Mouse (Mus musculus): ENCODE measurements around the gene Ets1. TPM values are rescaled to one million over a fixed set of nuclear protein-coding genes. Genes with fewer than 3 reads are reported as not detected.

The Ets1 gene
- total RNA-seq, 1 experiment from 2014 or later, result 291 TPM

DNA sequence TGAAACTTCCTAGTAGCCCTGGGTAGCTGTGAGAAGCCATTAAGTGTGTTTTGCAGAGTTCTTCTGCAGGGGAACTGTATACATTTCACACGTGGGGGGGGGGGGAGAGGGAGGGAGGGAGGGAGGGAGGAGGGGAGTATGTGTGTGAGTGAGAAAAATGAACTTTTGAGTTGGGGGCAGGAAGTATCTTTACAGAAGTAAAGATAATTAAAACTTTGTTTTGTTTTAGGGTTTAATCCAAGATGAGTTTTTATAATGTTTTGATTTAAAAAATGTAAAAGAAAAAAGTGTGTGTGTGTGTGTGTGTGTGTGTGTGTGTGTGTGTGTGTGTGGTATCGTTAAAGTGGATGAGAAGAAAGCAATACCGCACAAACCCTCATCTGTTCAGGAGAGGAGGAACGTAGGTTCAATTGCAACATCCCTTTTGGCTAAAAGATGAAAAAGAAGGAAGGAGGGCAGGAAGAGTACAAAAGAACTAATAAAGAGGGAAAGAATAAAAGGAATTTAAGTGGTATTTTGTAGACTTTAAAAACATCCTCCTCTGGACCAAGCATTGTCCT is 66.9 kb downstream of the Ets1 start:
- no peak for ATAC-seq (replicated peaks; ENCODE audit: insufficient number of reproducible peaks, low FRiP score, low TSS enrichment, poor library complexity, severe bottlenecking)

DNA sequence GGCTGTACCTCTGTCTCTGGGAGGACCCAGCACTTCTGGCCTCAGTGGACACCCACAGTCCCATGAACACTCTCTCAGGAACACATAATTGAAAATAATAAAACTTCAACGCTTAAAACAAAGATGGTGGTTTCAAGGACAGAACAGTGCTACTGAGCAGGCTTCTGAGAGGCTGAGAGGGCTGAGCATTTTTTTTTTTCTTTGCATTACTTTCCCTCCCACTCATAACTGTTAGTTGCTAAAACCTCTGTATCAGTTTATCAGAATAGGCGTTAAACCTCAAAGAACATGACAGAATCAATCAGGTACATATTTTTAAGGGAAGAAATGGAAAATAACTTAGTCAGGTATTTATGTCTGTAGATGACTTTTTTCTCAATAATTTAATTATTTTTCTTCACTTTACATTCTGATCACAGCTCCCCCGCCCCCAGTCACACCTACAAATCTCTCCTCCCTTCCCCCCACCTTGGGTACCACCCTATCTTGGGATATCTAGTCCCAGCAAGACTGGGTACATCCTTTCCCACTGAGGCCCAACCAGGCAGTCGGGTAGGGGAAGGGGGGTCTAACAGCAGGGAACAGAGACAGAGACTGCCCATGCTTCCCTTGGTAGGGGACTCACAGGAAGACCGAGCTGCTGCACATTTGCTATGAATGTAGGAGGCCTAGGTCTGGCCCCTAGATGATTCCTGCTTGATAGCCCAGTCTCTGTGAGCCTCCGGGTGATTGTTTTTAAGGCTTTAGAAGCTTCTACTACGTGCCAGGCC is 68.1 kb downstream of the Ets1 start:
- ATAC-seq (replicated peaks; ENCODE audit: insufficient number of reproducible peaks, low FRiP score, low TSS enrichment, poor library complexity, severe bottlenecking), result no peak

DNA sequence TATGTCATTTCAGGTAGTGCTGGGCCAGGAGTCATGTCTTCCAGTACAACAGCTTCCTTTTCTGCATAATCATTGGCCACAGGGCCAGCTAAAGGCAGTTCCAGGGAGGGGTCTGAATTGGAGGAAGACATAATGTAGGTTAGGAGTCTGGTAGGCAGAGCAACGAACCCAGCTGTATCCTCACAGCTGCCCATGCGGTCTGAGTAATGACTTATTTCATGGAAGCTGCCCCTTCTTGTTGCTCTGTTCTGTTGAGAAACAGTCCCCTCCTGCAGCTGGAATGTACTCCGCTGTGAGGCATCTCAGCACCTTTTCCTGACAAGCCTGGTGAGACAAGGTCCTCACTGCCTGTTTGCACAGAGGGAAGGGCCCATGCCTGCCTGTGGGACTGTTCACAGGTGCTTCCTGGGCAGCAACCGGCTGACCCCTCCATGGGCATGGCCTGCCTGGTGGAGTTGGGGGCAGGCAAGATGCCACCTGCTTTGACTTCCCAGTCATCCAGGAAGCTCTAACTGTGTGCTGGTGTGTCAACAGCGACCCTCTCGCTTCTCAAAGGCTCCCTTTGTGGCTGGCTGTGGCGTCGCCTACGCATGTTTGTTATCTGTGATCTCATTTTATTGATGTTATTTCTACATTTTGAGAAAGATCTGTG is 69.9 kb downstream of the Ets1 start:
- 0 out of 2 replicates have a peak, but pooled peaks have one; percentile 16 for ATAC-seq (replicated peaks; ENCODE audit: insufficient number of reproducible peaks, low FRiP score, low TSS enrichment, poor library complexity, severe bottlenecking)

DNA sequence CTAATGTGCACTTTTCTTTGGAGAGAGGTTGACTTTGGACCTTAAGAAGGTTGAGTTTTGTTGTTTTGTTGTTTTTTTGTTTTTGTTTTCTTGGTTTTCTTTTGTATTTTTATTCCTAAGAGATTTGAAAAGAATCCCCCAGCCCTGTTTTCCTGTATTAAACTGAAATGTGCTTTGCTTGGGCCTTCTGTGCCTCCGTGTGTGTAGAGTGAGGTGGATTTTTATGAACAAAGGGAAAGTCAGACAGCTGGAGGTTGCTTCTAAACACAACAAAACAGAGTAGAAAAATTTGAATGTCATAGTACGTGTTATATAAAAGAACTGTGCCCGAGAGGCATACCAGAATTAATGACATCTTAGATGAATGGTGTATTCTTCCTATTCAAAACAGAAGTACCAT is 71.4 kb downstream of the Ets1 start:
- no peak for ATAC-seq (replicated peaks; ENCODE audit: insufficient number of reproducible peaks, low FRiP score, low TSS enrichment, poor library complexity, severe bottlenecking)

DNA sequence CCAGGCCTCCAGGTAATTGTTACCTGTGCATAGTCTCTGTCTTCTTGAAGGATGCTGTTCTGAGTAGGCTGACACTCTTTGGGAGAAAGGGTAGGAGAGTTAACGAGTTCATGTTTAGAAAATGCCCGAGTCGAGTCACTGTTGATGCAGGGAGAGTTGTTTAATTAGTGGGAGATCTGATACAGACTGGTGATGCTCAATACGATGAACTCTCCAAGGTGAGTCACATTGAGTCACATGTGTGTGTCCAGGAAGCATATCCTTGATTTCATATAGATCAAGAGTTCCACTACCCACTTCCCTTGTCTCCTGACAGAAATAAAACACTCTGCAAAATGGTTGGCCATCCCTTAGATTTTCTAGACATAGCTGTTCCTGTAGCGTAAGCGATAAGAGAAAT is 72.5 kb downstream of the Ets1 start:
- no peak for ATAC-seq (replicated peaks; ENCODE audit: insufficient number of reproducible peaks, low FRiP score, low TSS enrichment, poor library complexity, severe bottlenecking)

DNA sequence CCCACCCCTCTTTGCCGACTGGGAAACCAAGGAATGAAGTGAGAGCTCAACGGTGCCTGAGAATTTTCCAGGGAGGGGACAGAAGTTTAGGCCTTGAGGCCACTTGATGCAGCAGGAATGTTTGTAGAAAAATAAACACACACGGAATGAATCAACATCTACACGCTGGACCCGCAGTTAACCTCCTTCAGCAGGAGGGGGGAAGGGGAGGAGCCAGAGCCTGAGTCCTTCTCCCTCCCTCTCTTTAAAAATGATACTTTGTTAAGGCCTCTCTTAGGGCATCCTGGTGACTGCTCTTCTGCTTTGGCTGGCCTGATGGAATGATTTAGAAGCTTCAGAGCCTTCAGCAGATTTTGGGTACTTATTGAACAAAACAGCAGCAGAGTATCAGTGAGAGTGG is 73.3 kb downstream of the Ets1 start:
- ATAC-seq (replicated peaks; ENCODE audit: insufficient number of reproducible peaks, low FRiP score, low TSS enrichment, poor library complexity, severe bottlenecking), result no peak

DNA sequence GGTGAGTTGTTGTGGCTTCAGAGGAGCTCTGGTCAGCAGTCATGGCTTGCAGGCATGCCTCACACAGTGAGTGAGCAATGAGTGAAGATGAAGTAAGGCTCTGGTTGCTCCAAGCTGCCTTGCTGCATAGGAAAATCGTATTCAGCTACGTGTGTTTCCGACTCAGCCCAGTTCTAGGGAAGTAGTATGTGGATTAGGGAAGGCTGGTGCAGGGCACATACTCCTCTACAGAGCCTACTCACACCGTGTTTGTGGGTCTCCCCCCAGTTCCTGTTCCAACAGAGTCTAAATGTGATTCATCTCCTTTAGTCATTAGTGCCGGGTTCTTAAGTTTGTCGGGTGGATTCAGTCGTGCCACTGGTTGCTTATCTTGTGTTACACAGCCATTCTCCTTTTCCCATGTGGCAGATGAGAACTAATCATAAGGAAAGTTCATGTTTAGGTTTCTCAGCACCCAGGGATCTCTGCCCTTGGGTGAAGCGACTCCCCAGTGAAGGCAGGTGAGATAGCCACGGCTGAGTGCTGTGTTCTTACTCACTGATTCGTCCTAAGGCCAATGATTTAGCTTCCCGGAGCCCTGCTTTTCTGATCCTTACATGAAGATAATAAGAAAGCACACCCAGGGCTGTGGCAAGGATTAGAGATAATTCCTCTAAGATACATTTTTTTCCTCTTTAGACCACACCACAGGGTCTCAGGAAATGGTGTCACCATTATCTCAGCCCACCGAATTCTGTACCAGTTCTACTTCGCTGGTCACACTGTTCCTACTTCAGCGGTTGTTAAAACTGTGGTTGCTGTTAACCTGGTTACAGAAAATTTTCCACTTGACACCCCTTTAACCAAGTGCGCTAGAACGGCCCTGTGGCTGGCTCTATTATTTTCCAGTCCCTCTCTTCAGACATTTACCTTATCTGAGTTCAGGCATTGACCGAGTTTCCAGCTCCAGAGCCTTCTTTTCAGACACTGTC is 74.0 kb downstream of the Ets1 start:
- ATAC-seq (replicated peaks; ENCODE audit: insufficient number of reproducible peaks, low FRiP score, low TSS enrichment, poor library complexity, severe bottlenecking), result peak; percentile 32

DNA sequence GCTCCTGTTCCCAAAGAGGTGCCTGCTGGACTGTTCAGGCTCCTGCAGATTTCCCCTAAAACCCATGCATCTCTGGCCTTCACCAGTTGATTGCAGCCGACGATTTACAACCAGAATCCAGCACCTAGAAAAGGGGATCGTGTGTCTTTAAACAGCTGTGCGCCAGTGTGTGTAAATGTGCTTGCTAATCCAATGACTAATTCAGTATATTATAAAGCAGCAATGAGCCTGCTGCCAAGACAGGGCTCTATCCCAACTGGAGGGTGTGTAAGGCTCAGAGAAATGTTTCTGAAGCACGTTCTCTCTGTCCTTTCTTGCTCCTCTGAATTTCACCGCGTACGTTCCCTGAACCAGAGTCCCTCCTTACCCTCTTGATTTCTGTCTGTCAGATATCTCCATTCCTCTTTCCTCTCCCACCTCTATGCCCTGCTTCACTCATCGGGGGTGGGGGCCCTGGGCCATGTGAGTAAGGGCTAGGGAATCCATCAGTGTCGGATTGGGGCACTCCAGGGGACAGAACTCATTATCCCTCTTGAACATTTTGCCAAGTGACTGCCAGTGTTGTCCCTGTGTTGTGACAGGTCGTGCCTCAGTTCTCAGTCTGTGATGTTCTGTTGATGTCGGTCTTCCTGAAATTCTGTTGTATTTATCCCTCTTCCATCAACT is 75.1 kb downstream of the Ets1 start:
- no peak for ATAC-seq (replicated peaks; ENCODE audit: insufficient number of reproducible peaks, low FRiP score, low TSS enrichment, poor library complexity, severe bottlenecking)

DNA sequence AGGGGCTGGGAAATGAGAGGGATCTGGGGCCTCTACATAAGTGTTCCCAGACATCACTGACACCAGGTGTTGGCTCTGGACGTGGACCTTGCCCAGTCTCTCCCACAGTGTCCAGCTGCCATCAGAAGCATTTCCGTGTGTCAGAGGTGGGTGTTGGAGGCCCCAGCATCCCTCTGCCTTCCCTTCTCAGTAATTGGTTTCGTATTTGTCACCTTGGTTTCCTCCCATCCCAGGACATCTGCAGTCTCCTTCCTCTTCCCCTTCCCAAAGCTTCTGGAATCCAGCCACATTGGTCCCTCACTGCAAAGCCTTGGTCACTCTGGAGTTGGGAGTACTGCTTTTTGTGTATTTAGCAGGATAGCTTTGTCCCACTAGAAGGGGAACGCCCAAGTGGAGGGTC is 75.7 kb downstream of the Ets1 start:
- ATAC-seq (replicated peaks; ENCODE audit: insufficient number of reproducible peaks, low FRiP score, low TSS enrichment, poor library complexity, severe bottlenecking), result no peak

DNA sequence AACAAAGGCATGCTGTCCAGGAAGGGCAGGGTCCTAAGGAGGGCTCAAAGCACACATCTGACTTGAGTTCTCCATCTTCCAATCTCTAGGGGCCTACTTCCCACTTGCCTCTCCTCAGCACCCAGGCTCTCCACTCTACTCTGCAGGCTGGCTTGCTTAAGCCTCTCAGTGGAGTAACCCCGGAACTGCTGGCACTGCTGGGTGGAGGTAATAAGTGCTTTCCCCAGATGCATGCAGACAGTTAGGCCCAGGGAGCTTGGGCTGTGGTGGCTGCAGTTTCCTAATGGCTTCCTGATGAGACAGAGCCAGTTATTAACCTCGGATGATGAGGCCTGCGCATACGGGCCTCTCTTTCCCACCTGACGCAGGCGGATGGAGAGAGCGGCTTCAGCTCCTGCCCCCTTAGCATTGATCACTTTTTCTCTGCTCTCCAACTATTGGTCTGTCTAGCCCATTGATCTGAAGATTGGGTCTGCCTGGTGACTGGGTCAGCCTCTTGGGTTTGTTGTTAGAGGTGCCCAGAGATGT is 76.4 kb downstream of the Ets1 start:
- ATAC-seq (replicated peaks; ENCODE audit: insufficient number of reproducible peaks, low FRiP score, low TSS enrichment, poor library complexity, severe bottlenecking), result no peak

DNA sequence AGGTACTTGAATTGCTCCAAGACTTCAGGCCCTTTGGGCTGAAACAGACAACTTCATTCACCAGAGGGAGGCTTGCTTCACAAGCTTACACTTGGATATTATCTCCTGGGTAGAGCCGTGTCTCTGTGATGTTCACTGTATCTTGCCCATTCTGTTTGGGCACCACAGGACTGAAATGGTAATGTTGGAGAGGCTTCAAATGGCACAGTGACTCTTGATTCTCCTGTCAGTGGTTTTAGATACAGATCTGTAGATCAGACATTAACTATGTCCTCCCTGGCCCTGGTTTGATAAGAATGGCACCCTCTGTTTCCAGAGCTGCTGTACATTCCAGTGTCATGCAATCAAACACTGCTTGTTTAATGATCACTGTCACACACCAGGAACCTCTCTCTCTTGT is 77.1 kb downstream of the Ets1 start:
- ATAC-seq (replicated peaks; ENCODE audit: insufficient number of reproducible peaks, low FRiP score, low TSS enrichment, poor library complexity, severe bottlenecking), result no peak

DNA sequence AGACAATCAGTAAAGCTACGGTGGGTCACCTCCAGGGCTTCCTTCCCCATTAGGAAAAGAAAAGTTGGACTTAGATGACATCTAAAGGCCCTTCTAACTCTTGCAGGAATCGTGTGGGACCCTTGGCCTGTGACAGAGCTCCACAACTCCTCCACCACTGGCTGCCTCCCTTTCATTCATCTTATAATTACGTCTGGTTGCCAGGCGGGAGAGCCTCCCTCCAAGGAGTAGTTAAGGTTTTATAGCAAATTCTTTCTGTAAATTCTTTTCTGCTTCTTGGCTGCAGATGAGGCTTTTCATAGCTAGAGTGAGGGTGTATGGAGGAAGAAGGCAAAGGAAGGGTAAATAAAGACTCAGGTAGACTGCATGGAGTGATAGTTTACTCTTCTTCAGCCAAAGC is 77.8 kb downstream of the Ets1 start:
- no peak for ATAC-seq (replicated peaks; ENCODE audit: insufficient number of reproducible peaks, low FRiP score, low TSS enrichment, poor library complexity, severe bottlenecking)

DNA sequence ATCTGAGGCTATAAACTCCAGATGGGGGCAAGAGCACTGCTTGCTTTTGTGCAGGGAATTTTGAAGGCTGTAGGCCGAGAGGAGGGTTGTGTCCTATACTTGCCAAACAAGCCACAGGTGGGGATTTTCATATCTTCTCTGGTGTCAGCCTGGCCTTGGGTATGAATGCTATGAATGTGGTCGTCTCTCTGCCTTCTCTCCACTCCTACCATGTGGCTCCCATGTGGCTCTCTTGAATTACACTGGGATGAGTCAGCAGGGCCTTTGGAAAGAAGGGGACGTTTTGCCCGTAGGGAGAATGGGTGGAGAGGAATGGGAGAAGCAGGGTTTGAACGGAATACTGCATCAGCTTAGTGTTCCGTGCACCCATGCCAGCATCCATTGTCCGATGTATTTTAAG is 78.5 kb downstream of the Ets1 start:
- no peak for ATAC-seq (replicated peaks; ENCODE audit: insufficient number of reproducible peaks, low FRiP score, low TSS enrichment, poor library complexity, severe bottlenecking)

DNA sequence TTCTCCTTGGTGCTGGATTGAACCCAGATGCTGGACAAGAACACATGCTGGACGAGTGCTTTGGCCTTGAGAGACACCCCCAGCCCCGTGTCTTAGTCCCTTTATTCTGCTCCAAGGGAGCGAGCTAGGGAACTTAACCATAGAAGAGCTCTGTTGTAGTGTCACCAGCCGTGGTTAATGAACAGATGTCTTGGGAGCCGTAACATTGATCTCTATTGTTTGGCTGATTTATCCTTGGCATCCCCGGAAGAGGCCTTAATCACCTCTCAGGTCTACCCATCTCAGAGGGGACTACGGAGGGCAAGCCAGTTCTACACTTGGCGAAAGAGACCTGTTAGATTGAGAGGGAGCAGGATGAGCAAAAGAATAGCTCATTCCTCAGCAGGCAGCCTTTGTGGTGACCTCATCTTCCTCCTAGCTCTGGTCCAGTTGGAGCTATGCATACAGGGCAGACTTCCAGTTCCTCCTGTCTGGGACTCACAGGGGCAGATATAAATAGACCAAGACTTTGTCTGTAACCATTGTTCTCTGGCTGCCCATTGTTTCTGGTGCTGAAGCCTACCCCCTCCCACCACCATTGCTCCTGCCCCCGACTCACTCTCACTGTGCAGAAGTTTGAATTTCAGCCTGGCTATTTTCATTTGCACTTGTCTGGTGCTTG is 79.9 kb downstream of the Ets1 start:
- no peak for ATAC-seq (replicated peaks; ENCODE audit: insufficient number of reproducible peaks, low FRiP score, low TSS enrichment, poor library complexity, severe bottlenecking)

DNA sequence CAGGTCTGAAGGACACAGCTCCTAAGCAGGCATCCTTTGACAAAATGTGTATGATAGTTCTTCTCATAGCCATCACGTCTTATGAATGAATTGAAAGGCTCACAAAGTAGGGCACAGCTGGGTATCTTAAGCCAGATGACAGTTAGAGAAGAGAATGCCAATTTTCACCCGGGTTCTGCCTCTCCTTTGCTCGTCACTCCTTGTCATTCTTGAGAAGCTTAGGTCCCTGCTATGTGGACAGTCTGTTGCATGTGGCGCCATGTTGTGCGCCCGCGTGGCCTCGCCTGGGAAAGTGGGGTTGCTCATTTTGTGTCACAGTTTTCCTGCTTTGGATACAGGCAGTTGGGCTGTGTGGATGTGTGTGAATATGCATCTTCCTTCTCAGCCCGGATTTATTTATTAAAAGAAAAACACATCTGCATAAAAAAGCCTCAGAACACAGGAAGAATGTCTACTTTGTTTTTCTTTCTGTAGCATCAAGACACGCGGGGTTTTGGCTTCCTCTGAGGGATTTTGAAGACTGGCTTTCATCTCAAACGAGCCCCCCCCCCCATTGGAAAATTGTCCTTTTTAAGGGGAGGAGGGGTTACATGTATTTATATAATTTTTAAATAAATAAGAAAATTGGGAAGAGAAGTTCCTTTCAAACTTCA is 81.4 kb downstream of the Ets1 start:
- no peak for ATAC-seq (replicated peaks; ENCODE audit: insufficient number of reproducible peaks, low FRiP score, low TSS enrichment, poor library complexity, severe bottlenecking)

DNA sequence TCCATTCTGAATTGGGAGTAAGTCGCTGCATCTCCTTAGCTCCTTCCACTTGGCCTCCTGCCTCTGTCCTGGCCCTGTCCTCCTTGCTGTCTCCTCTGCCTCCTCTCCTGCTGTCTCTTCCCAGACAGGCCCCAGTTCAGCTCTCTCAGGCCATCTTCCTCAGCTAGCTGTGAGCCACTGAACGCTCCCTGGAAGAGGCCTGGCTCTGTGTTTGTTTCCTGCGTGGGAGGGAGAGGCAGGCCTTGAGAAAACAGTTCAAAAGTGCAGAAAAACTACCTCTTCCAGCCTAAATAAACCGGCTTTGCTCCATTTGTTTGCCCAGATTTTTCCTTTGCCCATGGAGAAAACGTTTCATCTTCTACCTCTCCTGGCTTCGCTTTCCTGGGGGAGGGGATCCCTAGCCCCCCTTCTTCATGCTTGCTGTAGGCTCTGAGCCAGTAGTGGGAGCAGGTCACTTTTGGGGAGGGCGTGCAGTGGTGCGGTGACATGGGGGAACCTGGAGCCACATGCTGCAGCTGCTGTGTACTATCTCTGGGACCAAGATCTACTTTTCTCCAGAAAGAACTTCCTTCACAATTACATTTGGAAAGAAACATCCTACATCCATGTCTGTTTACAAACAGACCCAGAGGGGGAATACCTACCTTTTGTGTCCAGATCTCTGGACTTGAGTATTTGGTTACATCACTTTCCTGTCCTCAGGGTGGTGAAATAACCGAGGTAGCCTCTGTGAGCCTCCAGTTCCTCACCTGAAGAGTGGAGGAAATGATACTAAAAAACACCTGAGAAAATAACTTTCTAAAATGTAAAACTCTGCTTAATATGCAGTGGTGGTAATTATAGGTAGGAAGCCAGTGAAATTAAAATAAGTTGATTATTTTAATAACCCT is 82.2 kb downstream of the Ets1 start:
- ATAC-seq (replicated peaks; ENCODE audit: insufficient number of reproducible peaks, low FRiP score, low TSS enrichment, poor library complexity, severe bottlenecking), result no peak

DNA sequence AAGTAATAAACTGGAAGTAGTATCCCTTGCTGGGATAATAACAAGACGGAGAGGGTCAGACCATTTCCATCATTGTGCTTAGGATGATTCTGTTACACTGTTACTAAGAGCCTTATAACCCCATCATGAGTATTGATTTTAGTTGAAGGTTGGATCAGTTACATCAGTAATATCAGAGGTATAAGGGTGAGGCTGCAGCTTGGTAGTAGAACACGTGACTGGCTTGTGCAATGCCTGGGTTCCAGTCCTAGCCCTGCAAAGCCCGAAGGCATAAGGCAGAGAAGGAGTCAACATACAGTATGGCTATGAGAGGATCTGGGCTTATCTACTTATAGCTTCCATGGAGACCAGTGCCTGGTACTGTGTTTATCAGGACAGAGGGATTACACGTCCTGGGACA is 82.8 kb downstream of the Ets1 start:
- ATAC-seq (replicated peaks; ENCODE audit: insufficient number of reproducible peaks, low FRiP score, low TSS enrichment, poor library complexity, severe bottlenecking), result no peak

All from monocyte, adult 5-6 weeks (primary cell).